Mouse (Mus musculus) T-helper 17 cell (primary cell): ENCODE results near the gene Vcan.

Experiments used
- in situ Hi-C, 2 experiments: fragments of 300-600 bp; cut with MboI, MseI; formaldehyde crosslinking; loops; 1 replicate in 1 of 2; 2 replicates in 1 of 2; pipeline ENCODE4 v1.15.1; 2025; ENCODE audit warnings: high pct_unique_total_duplicates in 2 of 2

The Vcan gene

DNA sequence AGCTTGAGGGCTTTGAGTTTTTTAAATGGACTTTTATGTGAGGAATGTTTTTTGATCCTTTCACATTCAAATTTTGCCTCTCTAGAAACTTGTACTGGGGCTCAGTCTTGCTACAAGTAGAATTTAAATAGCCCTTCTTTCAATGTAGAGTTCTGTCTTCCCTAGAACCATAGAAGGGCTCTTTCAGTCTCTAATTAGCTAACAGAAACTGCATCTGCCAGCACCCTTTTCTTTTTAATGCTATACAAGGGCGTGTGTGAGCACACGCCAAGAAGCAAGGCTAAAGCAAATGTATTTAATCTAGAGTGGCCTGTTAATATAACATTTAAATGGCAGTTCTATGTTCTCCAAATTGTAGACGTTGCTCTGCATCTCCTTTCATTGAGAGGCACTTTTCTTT lies 134.9 kb downstream of the Vcan start:
- in situ Hi-C loops = no loop called here
